Mouse (Mus musculus) natural killer cell, adult 2 months (primary cell): Measurements from ENCODE around the gene Rap1a.
A peak's percentile ranks its signal among the peaks of the same experiment; 100 is the strongest.

ENCODE experiments used
- DNase-seq, 2 experiments: peaks; one replicate each; pipeline ENCODE4 v3.0.0; 2022; ENCODE audit warnings: low spot score in 2 of 2

The Rap1a gene

GRCm38 (mm10) chr3:105806519-105807249, 5.5 kb upstream of the Rap1a start:
- DNase-seq, result no peak

DNA sequence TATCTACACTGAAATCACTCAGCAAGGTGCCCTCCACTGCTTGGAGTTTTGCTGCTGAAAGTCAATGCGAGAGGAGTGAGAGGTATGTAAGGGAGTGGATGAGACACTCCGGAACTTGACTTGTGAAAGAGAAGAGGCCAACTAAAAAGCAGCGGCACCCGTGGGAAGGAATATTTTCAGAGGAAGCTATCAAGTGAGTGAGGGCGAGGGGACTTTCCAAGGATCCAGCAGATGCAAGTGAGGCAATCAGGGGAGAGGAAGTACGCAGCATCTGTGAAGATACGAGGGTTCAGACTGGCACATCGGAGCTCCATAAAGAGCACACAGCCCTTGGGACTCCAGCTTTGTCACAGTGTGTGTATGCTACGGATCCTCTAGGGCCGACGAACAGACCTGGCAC, 2.5 kb upstream of the Rap1a start:
- peak; percentile 20 to 33 for DNase-seq

DNA sequence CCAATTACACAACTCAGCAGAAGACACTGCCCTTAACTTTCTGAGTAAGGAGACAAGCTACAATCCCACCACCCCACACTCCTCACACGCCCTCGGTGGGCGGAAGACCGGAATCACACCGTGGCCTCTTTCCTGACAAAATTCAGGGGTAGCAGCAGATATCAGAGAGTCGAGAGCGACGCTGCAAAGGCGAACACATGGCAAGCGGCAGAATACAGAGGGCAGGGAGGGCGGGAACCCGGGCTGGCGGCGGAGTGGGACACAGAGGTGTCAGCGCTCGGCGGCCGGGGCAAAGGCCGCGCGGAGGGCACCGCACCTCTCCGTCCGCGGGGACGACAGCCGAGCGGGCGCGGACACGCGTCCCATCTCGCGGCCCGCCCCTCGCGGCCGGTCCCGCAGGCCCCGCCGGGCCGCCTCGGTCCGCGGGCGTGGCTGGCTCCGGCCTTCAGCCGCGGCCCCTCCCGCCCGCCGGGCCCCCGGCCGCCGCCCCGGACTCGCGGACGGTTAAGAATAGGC, 403 bp downstream of the Rap1a start:
- DNase-seq, result peak; percentile 19 to 29

GRCm38 (mm10) chr3:105800156-105800674, 921 bp downstream of the Rap1a start:
- DNase-seq, result peak in 1 of 2 experiments; percentile 20

- no peak for DNase-seq
These were observed 1.8 kb downstream of the Rap1a start for GRCm38 (mm10) chr3:105799375-105799774.

DNA sequence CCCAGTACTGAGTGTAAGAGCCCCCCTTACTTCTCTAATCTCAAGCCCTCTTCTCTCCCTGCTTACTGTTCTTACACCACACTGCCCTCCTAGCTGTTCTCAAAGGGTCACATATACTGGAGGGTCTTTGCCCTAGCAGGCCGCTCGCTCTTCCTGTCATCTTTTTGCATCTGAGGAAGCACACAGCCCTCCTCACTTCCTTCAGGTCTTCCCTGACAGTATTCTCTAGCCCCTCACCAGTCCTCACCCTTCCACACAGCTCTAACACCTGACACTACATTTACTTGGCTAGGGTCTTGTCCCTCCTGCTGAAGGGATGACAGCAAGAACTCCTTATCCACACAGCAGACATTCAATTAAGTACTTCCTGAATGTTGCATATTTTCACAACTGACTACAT, 2.4 kb downstream of the Rap1a start:
- no peak for DNase-seq

- no peak for DNase-seq
These were observed 3.7 kb downstream of the Rap1a start for GRCm38 (mm10) chr3:105797427-105797826.

DNA sequence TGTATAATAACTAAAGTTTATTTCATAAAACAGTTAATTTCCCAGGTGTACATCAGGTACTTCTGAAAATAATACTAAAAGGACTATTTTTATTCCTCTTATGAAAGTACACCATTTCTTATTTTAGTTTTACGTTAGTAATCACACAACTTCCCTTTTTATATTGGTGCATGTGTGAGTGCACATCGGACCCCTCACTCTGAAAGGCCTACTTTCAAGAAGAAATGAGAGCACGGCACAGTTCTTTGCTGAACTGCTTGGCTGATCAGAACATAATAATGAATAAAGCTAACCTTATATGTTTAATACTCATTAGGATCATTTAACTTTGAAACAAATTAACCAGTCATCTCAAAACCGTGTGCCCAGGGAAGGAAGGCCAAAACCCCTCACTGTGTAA, 4.4 kb downstream of the Rap1a start:
- DNase-seq, result no peak

DNA sequence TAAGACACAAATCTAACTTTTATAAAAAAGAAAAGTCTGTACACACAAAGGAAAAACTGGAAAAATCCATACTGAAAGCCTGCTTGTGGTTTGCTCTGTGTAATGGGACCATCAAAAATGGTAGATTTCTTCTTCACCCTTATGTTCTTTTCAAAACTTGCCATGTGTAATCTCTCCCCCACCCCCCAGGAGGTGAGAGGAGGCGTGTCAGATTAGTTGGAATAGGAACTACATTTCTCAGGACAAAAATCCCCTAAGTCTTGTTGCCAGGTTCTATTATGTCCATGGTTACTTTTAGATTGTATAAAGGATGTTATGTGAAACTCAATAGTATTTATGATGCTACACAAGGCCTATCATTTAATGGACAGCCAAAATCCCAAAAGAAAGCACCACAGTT, 6.8 kb downstream of the Rap1a start:
- DNase-seq, result no peak

- no peak for DNase-seq
These were observed 8.8 kb downstream of the Rap1a start for GRCm38 (mm10) chr3:105792309-105792708.

DNA sequence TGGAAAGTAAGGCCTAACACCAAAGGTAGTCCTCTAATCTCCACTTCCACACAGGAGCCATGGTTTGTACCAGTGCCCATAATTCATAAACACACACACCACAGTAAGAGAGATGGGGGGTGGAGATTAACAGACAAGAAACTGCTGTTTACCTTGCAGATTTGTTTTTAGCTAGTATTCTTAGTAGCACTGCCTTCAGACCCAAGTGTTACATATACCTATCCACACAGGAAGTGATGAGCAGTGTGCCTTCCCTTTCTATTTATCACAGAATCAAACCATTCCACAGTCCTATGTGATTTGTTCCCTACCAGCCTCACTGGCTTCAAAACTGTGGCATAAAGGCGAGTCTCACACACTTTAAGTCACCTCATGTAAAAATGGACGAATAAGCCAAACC, 10.0 kb downstream of the Rap1a start:
- DNase-seq, result no peak

GRCm38 (mm10) chr3:105790338-105790737, 10.8 kb downstream of the Rap1a start:
- DNase-seq, result no peak

DNA sequence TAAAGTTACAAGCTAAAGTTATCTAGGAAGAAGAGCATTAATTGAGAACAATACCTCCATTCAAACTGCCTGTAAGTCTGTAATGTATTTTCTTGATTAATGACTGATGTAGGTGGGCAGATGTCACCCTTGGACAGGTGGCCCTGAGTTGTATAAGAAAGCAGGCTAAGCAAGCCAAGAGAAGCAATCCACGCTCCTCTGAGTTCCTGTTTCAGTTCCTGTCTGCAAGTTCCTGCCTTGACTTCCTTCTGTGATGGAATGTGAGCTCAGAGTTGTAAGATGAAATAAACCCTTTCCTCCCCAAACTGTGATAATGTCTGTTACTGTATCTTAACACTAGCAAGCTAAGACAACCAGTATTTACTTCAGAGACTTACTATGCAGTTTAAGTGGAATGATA, 11.4 kb downstream of the Rap1a start:
- DNase-seq, result peak in 1 of 2 experiments; percentile 35

GRCm38 (mm10) chr3:105787328-105787727, 13.8 kb downstream of the Rap1a start:
- no peak for DNase-seq

DNA sequence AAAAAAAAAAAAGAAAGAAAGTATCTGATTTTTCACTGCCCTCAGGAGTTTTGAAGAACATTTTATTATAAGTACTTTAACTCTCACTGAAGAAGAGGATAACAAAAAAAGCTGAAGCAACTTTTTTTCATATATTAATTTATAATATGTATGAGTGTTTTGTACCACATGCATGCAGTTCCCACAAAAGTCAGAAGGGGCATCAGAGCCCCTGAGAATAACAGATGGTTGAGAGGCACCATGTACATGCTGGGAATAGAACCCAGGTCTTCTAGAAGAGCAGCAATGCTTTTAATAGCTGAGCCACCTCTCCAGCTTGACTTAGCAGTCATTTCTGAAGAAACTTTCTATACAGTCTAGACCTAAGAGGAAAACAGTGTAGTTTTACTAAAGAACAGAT, 15.3 kb downstream of the Rap1a start:
- DNase-seq, result no peak

GRCm38 (mm10) chr3:105783809-105784208, 17.3 kb downstream of the Rap1a start:
- no peak for DNase-seq

DNA sequence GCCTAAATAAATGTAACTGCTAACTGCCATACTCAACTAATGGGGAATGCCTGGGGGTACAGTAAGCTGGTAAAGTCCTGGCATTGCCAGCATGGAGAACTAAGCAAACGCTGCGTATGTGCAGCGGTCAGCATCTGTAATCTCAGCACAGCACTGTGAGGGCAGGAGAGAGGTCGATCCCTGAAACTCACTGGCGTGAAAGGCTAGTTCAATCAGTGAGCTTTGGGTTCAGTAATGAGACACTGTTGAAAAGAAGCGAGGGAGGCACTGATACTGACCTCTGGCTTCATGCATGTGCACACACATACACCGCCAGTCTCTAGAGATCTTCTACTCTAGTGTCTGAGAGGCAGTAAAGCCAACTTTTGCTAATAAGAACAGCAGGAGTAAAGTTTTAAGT, 18.7 kb downstream of the Rap1a start:
- no peak for DNase-seq

GRCm38 (mm10) chr3:105777997-105778396, 23.1 kb downstream of the Rap1a start:
- no peak for DNase-seq

DNA sequence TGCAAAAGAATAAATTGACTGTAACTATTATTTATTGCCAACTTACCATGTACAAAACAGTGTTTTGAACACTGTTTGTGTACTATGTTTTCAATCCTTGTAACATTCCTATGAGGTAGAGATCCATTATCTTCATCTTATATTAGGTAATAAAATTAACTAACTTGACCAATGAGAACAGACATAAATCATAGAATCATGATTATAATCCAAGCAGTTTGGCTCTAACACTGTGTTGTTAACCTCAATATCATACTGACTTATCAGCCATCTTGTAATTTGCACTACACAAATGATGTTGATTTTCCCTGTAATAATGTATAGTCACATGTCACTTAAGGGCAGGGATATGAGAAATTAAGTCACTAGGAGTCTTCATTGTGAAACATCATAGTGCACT, 26.6 kb downstream of the Rap1a start:
- no peak for DNase-seq

GRCm38 (mm10) chr3:105771534-105771933, 29.6 kb downstream of the Rap1a start:
- DNase-seq, result peak in 1 of 2 experiments; percentile 35

DNA sequence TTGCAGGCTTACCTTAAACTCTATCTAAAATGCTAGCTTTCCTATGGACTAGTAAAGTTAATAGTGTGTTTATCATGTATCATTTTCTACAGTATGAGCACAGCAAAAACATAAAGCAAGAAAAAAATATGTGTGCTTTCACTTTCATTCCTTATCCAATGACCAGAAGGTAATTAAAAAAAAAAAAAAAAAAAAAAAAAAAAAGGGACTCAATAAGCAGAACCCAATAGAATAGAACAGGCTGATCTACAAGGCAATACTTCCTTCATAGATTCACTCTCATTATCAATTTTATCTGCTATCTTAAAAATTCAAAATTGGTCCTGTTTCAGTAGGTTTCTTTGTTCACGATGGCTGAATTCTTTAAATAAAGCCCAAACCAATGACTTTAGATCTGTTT, 30.3 kb downstream of the Rap1a start:
- DNase-seq, result no peak

DNA sequence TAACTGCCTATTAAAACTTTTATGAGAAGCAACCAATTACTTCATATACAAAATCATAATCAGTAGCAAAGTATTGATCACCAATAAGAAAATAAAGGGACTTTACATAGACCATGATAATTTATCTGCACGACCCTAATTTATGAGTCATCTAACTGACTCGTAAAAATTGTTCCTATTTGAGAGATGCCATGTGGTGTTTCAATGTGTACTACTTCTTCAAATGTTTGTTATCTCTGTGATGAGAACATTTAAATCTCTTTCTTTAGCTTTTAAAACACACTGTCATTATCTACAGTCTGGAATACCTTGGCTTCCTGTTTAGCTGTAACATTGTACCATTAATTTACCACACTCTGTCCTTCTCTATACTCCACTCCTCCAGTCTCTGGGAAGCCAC, 31.8 kb downstream of the Rap1a start:
- no peak for DNase-seq

GRCm38 (mm10) chr3:105768529-105768928, 32.6 kb downstream of the Rap1a start:
- peak; percentile 51 to 61 for DNase-seq
